Comparison of ENCODE assay signal across 22 mouse cellular contexts in the genomic region with DNA sequence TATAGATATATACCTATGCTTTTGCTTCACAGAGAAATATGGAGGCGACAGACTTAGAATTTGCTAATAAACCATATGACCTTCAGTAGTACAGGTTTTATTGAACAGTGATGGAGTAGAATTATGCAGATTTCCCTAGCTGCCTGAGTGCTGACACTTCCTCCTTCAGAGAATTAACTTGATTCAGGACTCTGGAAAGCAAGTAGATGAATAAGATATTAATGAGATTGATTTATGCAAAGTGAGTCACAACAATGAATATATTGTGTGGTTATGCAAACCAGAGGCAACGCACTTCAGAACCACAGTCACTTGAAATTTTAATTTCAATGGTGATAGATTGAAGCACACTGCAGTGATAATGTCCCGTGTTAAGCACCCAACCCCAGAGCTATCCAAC.
DNase-seq lines count a peak whose midpoint lies in the region; ATAC-seq and TF ChIP-seq lines count a peak whose summit lies in the region.
"Had no signal": no experiment of that assay in that cellular context is flagged by ENCODE, and none has a peak within 500 bp of the region (broad histone marks: within the 10 kb centered on the region; RNA-seq: fewer than 3 reads in every experiment).

No protein-coding gene starts in this region.

- DNase-seq in hindbrain, embryonic 11.5 days (ENCODE audit: low spot score), result peak; percentile 1
- no peak for DNase-seq in hindbrain, embryonic 10.5 days (ENCODE audit: low spot score)
- DNase-seq in midbrain, embryonic 14.5 days, result no peak
- no peak for DNase-seq in liver, postnatal 0 days
- no peak for DNase-seq in lung, adult 18-20 months
- no peak for DNase-seq in testis, postnatal 10 days (ENCODE audit: low spot score)
- DNase-seq: adrenal gland, postnatal 10 days; cerebellum, adult 2 months; heart, postnatal 10 days; kidney, adult 11 months; kidney, postnatal 10 days; left cerebral cortex, postnatal 4 days; lung, postnatal 4 days; right cerebral cortex, postnatal 14 days; thymus, postnatal 25 days had no signal

- H3K27ac ChIP-seq in hindbrain, embryonic 11.5 days (ENCODE audit: low read depth, low read length), result no peak overlapping the region
- no peak overlapping the region for H3K27ac ChIP-seq in hindbrain, embryonic 10.5 days
- no peak overlapping the region for H3K27ac ChIP-seq in forebrain, embryonic 12.5 days
- no peak overlapping the region for H3K27ac ChIP-seq in hindbrain, embryonic 12.5 days
- no peak overlapping the region for H3K27ac ChIP-seq in midbrain, embryonic 14.5 days (replicated peaks; ENCODE audit: low read depth, low read length)
- no peak overlapping the region for H3K27ac ChIP-seq in liver, postnatal 0 days (ENCODE audit: low read depth)
- H3K27ac ChIP-seq: left cerebral cortex, adult 2 months; limb, embryonic 15.5 days; liver, embryonic 14.5 days had no signal

- TF ChIP-seq CTCF in liver, postnatal 0 days (IDR thresholded peaks at IDR 0.05; ENCODE audit: low read depth), result no peak

- H3K36me3 ChIP-seq in hindbrain, embryonic 11.5 days (ENCODE audit: control insufficient read depth, insufficient read depth, low read length), result no peaks in the 10 kb centered on the region
- H3K36me3 ChIP-seq in hindbrain, embryonic 10.5 days, result no peaks in the 10 kb centered on the region
- H3K36me3 ChIP-seq in forebrain, embryonic 12.5 days (replicated peaks), result no peaks in the 10 kb centered on the region
- H3K36me3 ChIP-seq in hindbrain, embryonic 12.5 days, result no peaks in the 10 kb centered on the region
- H3K36me3 ChIP-seq in midbrain, embryonic 14.5 days (ENCODE audit: control insufficient read depth, insufficient read depth, low read length), result no peaks in the 10 kb centered on the region
- H3K36me3 ChIP-seq in liver, postnatal 0 days (replicated peaks; ENCODE audit: insufficient read depth, low read length), result no peaks in the 10 kb centered on the region
- H3K36me3 ChIP-seq: heart, embryonic 12.5 days; limb, embryonic 15.5 days had no signal

- no peak overlapping the region for H3K9ac ChIP-seq in hindbrain, embryonic 11.5 days (ENCODE audit: low read depth, low read length)
- no peak overlapping the region for H3K9ac ChIP-seq in forebrain, embryonic 12.5 days
- no peak overlapping the region for H3K9ac ChIP-seq in hindbrain, embryonic 12.5 days
- H3K9ac ChIP-seq in midbrain, embryonic 14.5 days (replicated peaks; ENCODE audit: low read length), result no peak overlapping the region
- H3K9ac ChIP-seq in liver, postnatal 0 days (replicated peaks), result no peak overlapping the region
- H3K9ac ChIP-seq: heart, embryonic 12.5 days; limb, embryonic 15.5 days; liver, embryonic 14.5 days had no signal

- H3K4me1 ChIP-seq in hindbrain, embryonic 11.5 days (replicated peaks; ENCODE audit: control insufficient read depth, insufficient read depth, low read length), result no peaks in the 10 kb centered on the region
- peaks cover 14% of the 10 kb centered on the region for H3K4me1 ChIP-seq in hindbrain, embryonic 10.5 days (replicated peaks)
- peaks cover 16% of the 10 kb centered on the region for H3K4me1 ChIP-seq in forebrain, embryonic 12.5 days
- peaks cover 10% of the 10 kb centered on the region for H3K4me1 ChIP-seq in hindbrain, embryonic 12.5 days
- H3K4me1 ChIP-seq in midbrain, embryonic 14.5 days (ENCODE audit: control insufficient read depth, insufficient read depth, low read length), result peaks cover 7% of the 10 kb centered on the region; the same call in 1 of the 2 replicates
- H3K4me1 ChIP-seq in liver, postnatal 0 days (ENCODE audit: insufficient read depth), result no peaks in the 10 kb centered on the region
- H3K4me1 ChIP-seq: heart, embryonic 12.5 days; limb, embryonic 15.5 days had no signal

- no peak overlapping the region for H3K4me3 ChIP-seq in hindbrain, embryonic 11.5 days (ENCODE audit: low read depth, low read length)
- H3K4me3 ChIP-seq in hindbrain, embryonic 10.5 days, result no peak overlapping the region
- no peak overlapping the region for H3K4me3 ChIP-seq in forebrain, embryonic 12.5 days (replicated peaks)
- H3K4me3 ChIP-seq in hindbrain, embryonic 12.5 days, result no peak overlapping the region
- no peak overlapping the region for H3K4me3 ChIP-seq in midbrain, embryonic 14.5 days (replicated peaks; ENCODE audit: low read depth, low read length)
- no peak overlapping the region for H3K4me3 ChIP-seq in liver, postnatal 0 days (ENCODE audit: low read depth, low read length)
- H3K4me3 ChIP-seq: heart, embryonic 12.5 days; left cerebral cortex, adult 2 months; limb, embryonic 15.5 days; myocyte had no signal

- no peaks in the 10 kb centered on the region for H3K9me3 ChIP-seq in hindbrain, embryonic 11.5 days (ENCODE audit: control insufficient read depth, low read length)
- H3K9me3 ChIP-seq in hindbrain, embryonic 10.5 days, result no peaks in the 10 kb centered on the region
- no peaks in the 10 kb centered on the region for H3K9me3 ChIP-seq in forebrain, embryonic 12.5 days
- no peaks in the 10 kb centered on the region for H3K9me3 ChIP-seq in hindbrain, embryonic 12.5 days (replicated peaks)
- no peaks in the 10 kb centered on the region for H3K9me3 ChIP-seq in midbrain, embryonic 14.5 days (ENCODE audit: control insufficient read depth, low read length)
- no peaks in the 10 kb centered on the region for H3K9me3 ChIP-seq in liver, postnatal 0 days (ENCODE audit: low read length)
- H3K9me3 ChIP-seq: heart, embryonic 12.5 days; limb, embryonic 15.5 days had no signal

- no peak for TF ChIP-seq EP300 in liver, postnatal 0 days (IDR thresholded peaks at IDR 0.05; ENCODE audit: low read depth)

- H3K27me3 ChIP-seq in hindbrain, embryonic 11.5 days (ENCODE audit: control insufficient read depth, insufficient read depth, low read length), result no peaks in the 10 kb centered on the region
- no peaks in the 10 kb centered on the region for H3K27me3 ChIP-seq in hindbrain, embryonic 10.5 days (ENCODE audit: insufficient read depth, poor library complexity, severe bottlenecking)
- H3K27me3 ChIP-seq in forebrain, embryonic 12.5 days, result no peaks in the 10 kb centered on the region
- no peaks in the 10 kb centered on the region for H3K27me3 ChIP-seq in hindbrain, embryonic 12.5 days
- H3K27me3 ChIP-seq in midbrain, embryonic 14.5 days (ENCODE audit: control insufficient read depth, insufficient read depth, low read length), result no peaks in the 10 kb centered on the region
- no peaks in the 10 kb centered on the region for H3K27me3 ChIP-seq in liver, postnatal 0 days (ENCODE audit: insufficient read depth, low read length)
- H3K27me3 ChIP-seq: heart, embryonic 12.5 days; limb, embryonic 15.5 days had no signal

- ATAC-seq in hindbrain, embryonic 11.5 days (ENCODE audit: low FRiP score), result peak; percentile 72
- ATAC-seq in forebrain, embryonic 12.5 days (ENCODE audit: low FRiP score), result peak; percentile 74
- peak; percentile 58 for ATAC-seq in hindbrain, embryonic 12.5 days (ENCODE audit: low FRiP score)
- ATAC-seq in midbrain, embryonic 14.5 days (ENCODE audit: low FRiP score, low TSS enrichment), result 0 out of 2 replicates have a peak, but pooled peaks have one; percentile 32
- ATAC-seq in liver, postnatal 0 days, result no peak

- H3K4me2 ChIP-seq in hindbrain, embryonic 11.5 days (replicated peaks; ENCODE audit: low read depth, low read length), result no peak overlapping the region
- no peak overlapping the region for H3K4me2 ChIP-seq in forebrain, embryonic 12.5 days
- H3K4me2 ChIP-seq in hindbrain, embryonic 12.5 days (replicated peaks), result no peak overlapping the region
- H3K4me2 ChIP-seq in midbrain, embryonic 14.5 days (ENCODE audit: low read length), result no peak overlapping the region
- no peak overlapping the region for H3K4me2 ChIP-seq in liver, postnatal 0 days (ENCODE audit: low read depth, low read length)
- H3K4me2 ChIP-seq: heart, embryonic 12.5 days; limb, embryonic 15.5 days had no signal

- 64% methylated on average over 3 of the region's 3 CpGs for WGBS in hindbrain, embryonic 11.5 days
- 76% methylated on average over 3 of the region's 3 CpGs for WGBS in hindbrain, embryonic 10.5 days
- 46% methylated on average over 3 of the region's 3 CpGs for WGBS in forebrain, embryonic 12.5 days
- WGBS in hindbrain, embryonic 12.5 days, result 61% methylated on average over 3 of the region's 3 CpGs
- WGBS in midbrain, embryonic 14.5 days, result 52% methylated on average over 3 of the region's 3 CpGs
- whole genome bisulfite sequencing in liver, postnatal 0 days (ENCODE audit: insufficient replicate concordance), result 69% methylated on average over 3 of the region's 3 CpGs
